Mouse (Mus musculus) c-Kit-positive CD71-positive TER-119-negative erythroid progenitor cells, embryonic 14.5 days (primary cell): ENCODE measurements around the gene Mphosph9.

Experiments
- DNase-seq: peaks from one replicate; pipeline ENCODE4 v3.0.0-alpha.2; 2013; ENCODE audit warnings: low read depth

Gene Mphosph9

GRCm38 (mm10) chr5:124213588-124214469 lies 113.9 kb downstream of the Mphosph9 start:
- no peak for DNase-seq

- DNase-seq = no peak
Measured at GRCm38 (mm10) chr5:124211669-124212068, 116.1 kb downstream of the Mphosph9 start.

GRCm38 (mm10) chr5:124211234-124211633 lies 116.5 kb downstream of the Mphosph9 start:
- no peak for DNase-seq

- no peak for DNase-seq
Measured at GRCm38 (mm10) chr5:124210281-124211016, 117.3 kb downstream of the Mphosph9 start.

GRCm38 (mm10) chr5:124209850-124210249 lies 117.9 kb downstream of the Mphosph9 start:
- peak; percentile 55 for DNase-seq

GRCm38 (mm10) chr5:124208030-124208429 lies 119.7 kb downstream of the Mphosph9 start:
- DNase-seq = no peak

GRCm38 (mm10) chr5:124206481-124207038 lies 121.2 kb downstream of the Mphosph9 start:
- DNase-seq = no peak

GRCm38 (mm10) chr5:124205809-124206380 lies 121.9 kb downstream of the Mphosph9 start:
- DNase-seq = no peak

GRCm38 (mm10) chr5:124205211-124205610 lies 122.6 kb downstream of the Mphosph9 start:
- DNase-seq = no peak

GRCm38 (mm10) chr5:124204127-124204794 lies 123.5 kb downstream of the Mphosph9 start:
- DNase-seq = no peak

- DNase-seq = no peak
Measured at GRCm38 (mm10) chr5:124203251-124203650, 124.5 kb downstream of the Mphosph9 start.

GRCm38 (mm10) chr5:124202071-124202470 lies 125.7 kb downstream of the Mphosph9 start:
- no peak for DNase-seq

- DNase-seq = no peak
Measured at GRCm38 (mm10) chr5:124201564-124201963, 126.2 kb downstream of the Mphosph9 start.
